Mouse (Mus musculus) c-Kit-negative CD71-positive TER-119-positive erythroid progenitor cells, embryonic 14.5 days (primary cell): ENCODE results near the gene Cnksr1.
A peak's percentile ranks its signal among the peaks of the same experiment; 100 is the strongest.

Experiments
- DNase-seq: peaks from one replicate; pipeline ENCODE4 v3.0.0-alpha.2; 2013; ENCODE audit warnings: low read depth, low spot score

The Cnksr1 gene

GRCm38 (mm10) chr4:134252911-134253721, 14.9 kb upstream of the Cnksr1 start:
- no peak for DNase-seq

GRCm38 (mm10) chr4:134252131-134252910, 14.1 kb upstream of the Cnksr1 start:
- DNase-seq, result no peak

DNA sequence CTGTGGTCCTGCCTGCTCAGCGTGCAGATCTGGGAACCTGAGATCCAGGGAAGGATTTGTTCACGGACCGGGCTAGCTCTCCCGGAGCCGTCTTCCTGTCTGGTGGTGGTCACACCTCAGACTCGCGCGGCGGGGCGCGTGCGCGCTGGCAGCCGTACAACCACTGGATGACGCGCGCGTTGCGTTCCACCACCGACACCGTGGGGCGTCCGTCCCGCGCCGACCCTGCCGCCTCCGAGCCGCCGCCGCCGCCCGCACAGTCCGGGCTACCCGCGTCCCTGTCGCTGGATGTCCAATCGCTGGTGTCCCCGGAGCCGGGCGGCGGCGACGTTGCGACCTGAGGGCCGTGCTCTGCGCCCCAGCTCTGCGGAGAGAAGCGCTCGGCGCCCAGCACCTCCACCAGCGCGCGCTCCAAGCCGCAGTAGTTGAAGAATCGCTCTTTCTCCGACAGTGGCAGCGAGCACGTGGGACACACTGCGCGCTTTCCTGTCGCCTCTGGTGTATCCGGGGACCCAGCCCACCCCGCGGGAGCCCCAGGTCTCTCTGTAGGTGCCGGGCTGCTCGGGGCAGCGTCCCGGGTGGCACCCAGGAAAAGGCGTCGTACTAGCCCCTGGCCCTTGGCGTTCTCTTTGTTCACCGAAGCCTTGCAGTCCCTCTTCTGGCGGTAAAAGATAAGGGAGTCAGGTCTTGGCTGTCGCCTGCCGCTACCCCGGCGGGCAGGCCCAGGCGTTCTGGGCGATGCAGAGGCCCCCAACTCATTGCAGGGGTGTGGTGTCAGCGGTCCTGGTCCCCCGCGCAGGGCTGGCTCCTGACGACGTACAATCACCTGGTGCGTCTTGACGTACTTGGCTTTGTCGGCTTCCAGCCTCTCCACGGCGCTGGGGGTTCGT, 13.3 kb upstream of the Cnksr1 start:
- no peak for DNase-seq

GRCm38 (mm10) chr4:134250930-134251240, 12.7 kb upstream of the Cnksr1 start:
- no peak for DNase-seq

DNA sequence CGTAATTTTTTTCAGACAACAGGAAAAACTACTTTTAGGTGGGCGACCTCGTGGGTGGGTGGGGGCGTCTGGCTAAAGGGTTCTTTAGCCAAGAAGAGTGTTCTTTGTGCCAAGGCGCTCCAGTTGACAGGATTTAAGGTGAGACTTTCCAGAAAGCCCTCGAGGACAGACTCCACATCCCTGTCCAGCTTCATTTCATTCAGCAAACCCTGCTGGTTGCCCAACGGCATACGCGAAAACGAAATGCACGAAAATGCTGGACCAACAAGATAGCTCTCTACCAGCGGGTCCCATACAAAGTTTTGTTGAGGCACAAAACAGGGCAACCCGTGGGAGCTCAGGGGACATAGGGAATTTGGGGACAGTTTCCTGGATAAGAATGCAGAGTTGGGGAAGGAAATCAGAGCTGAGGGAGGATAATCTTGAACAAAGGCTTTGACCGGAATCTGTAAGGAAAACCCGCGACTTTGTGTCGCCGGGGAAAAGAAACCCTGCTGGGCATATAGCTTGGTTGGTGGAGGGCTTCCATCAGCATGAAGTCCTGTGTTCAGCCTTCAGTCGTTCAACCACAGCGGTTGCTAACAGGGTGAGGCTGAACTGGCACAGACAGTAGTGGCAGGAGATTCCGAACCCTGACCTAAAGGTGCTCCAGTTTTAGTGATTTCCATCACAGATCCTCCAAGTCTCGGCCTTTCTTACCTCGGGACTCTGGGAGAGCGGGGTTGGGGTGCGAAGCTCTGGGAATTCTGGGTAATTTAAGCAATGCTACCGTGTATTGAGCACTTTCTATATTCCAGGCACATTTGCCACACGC, 12.1 kb upstream of the Cnksr1 start:
- DNase-seq, result no peak

DNA sequence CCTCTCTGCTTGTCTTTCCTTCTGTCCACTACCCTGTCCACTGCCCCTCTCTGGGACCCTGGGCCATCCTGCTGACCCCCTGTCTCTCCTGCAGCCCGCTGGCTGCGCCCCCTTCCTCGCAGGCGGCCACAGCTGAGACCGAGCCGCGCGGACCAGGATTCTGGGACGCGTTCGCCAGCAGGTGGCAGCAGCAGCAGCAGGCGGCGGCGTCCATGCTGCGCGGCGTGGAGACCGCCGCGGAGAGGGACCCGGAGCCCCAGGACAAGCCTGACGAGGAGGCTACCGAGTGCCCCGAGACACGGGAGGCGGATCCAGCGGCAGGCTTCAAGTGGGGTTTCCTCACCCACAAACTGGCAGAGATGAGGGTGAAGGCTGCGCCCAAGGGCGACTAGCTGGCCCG, 11.5 kb upstream of the Cnksr1 start:
- DNase-seq, result no peak

- DNase-seq, result no peak
Measured at GRCm38 (mm10) chr4:134246719-134247258, 8.6 kb upstream of the Cnksr1 start, which contains the start of gene Gm30191. Gm30191 (plus strand) TSS chr4:134246935.

GRCm38 (mm10) chr4:134246256-134246655, 8.1 kb upstream of the Cnksr1 start:
- DNase-seq, result no peak

GRCm38 (mm10) chr4:134245148-134245843, 7.1 kb upstream of the Cnksr1 start, which contains the start of gene Zfp593:
Zfp593 (minus strand) TSS chr4:134245592.
- DNase-seq, result peak; percentile 81

DNA sequence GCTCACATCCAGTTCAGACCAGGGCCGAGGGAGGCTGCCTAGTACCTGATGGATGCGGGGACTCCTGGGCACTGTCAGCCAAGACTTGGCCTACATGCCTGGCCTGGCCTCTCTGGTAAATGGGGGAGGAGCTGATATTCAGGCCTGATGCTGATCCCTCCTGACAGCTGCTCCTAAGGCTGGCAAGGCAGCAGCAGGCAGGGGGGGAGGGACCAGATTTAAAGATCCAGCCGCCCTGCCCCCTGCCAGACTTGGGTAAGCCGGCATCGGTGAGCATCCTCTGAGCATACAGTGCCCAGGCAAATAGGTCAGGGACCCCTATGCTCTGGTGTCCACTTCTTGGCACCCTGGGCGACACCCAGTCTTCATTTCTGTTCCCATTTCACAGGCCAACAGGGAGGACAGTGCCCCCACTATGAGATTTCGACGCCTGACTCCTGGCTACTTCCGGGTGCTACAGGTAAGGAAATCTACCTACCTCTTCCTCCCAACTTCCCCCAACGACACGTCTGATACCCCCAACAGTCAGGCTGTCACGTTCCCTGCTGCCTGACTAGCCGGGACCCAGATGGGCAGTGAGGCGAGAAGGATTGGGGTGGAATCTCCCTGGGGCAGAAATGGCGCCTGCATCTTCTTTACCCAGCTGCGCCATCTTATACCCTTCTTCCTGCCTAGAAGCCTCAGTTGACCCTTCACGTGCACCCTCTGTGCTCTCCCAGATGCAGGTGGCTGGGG, 5.5 kb upstream of the Cnksr1 start, which contains the start of gene E130218I03Rik:
E130218I03Rik (plus strand) TSS at position 147 of the 735 bp plus-strand sequence.
- DNase-seq, result no peak

GRCm38 (mm10) chr4:134238686-134239085, 487 bp upstream of the Cnksr1 start:
- no peak for DNase-seq

GRCm38 (mm10) chr4:134237582-134238278, 469 bp downstream of the Cnksr1 start:
- no peak for DNase-seq

- DNase-seq, result no peak
Measured at GRCm38 (mm10) chr4:134234876-134235275, 3.3 kb downstream of the Cnksr1 start.

DNA sequence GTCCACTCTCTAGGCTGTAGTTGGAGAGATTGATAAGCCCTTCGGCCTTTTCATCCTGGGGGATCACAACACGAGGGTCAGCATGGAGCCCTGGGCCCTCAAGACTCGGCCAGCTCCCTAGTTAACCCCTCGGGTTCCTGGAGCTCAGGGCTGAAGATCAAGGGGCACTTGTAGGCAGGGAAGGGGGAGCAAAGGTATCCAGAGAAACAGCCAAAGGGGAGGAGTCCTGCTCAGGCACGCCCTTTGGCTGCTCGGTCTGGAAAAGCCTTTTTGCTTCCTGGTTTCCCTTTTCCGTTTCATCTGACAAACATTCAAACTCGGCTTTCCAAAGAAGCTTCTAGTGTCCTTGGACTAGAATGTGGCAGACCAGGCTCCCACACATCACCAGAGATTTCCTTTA, 7.8 kb downstream of the Cnksr1 start:
- no peak for DNase-seq

DNA sequence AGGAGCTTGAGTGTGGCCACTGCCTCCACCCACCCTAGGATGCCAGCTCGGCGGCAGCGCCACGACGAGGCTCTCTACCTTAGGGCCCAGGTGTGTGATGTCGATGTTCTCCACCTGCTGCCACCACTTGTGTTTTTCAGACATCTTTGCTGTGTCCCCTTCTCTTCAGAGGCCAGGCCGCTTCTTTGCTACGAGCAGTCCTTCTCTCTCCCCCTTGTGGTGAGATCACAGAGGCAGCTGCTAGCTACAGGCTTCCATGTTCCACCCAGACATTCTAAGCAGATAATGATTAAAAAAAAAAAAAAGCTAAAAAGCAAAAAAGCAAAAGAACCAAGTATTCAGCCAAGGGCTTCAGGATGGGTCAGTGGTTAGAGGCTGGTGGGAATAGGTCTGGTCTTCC, 11.0 kb downstream of the Cnksr1 start, which contains the start of gene Catsper4:
Catsper4 (minus strand) TSS at position 190 of the 400 bp plus-strand sequence.
- DNase-seq, result no peak

GRCm38 (mm10) chr4:134222793-134223600, 15.2 kb downstream of the Cnksr1 start:
- DNase-seq, result no peak

GRCm38 (mm10) chr4:134206488-134207053, 31.6 kb downstream of the Cnksr1 start:
- DNase-seq, result no peak
